Mouse (Mus musculus): ENCODE measurements at regions not wholly inside any gene's neighbourhood (a gene's known extent, or its start where the extent isn't known, plus 50 kb on each side); places are given as distances from the start of the nearest gene placed in this dataset.

- no peak for DNase-seq (ENCODE audit: extremely low spot score in 1 of 2, low spot score in 1 of 2)
Measured at GRCm38 (mm10) chr12:54333632-54334321, 130.1 kb upstream of the Egln3 start.

GRCm38 (mm10) chr12:54327483-54327882 lies 123.8 kb upstream of the Egln3 start:
- peak in 1 of 2 experiments; percentile 35 for DNase-seq (ENCODE audit: extremely low spot score in 1 of 2, low spot score in 1 of 2)

- DNase-seq (ENCODE audit: extremely low spot score in 1 of 2, low spot score in 1 of 2) = no peak
Measured at GRCm38 (mm10) chr12:54326571-54326970, 122.9 kb upstream of the Egln3 start.

- no peak for DNase-seq (ENCODE audit: extremely low spot score in 1 of 2, low spot score in 1 of 2)
Measured at GRCm38 (mm10) chr12:54320533-54320932, 116.9 kb upstream of the Egln3 start.

GRCm38 (mm10) chr12:54316980-54317471 lies 113.4 kb upstream of the Egln3 start:
- no peak for DNase-seq (ENCODE audit: extremely low spot score in 1 of 2, low spot score in 1 of 2)

- DNase-seq (ENCODE audit: extremely low spot score in 1 of 2, low spot score in 1 of 2) = no peak
Measured at GRCm38 (mm10) chr12:54316066-54316567, 112.5 kb upstream of the Egln3 start.

- DNase-seq (ENCODE audit: extremely low spot score in 1 of 2, low spot score in 1 of 2) = no peak
Measured at GRCm38 (mm10) chr12:54314153-54314552, 110.5 kb upstream of the Egln3 start.

- peak in 1 of 2 experiments; percentile 62 for DNase-seq (ENCODE audit: extremely low spot score in 1 of 2, low spot score in 1 of 2)
Measured at GRCm38 (mm10) chr12:54313211-54313845, 109.7 kb upstream of the Egln3 start.

GRCm38 (mm10) chr12:54312522-54313210 lies 109.0 kb upstream of the Egln3 start:
- no peak for DNase-seq (ENCODE audit: extremely low spot score in 1 of 2, low spot score in 1 of 2)

- DNase-seq (ENCODE audit: extremely low spot score in 1 of 2, low spot score in 1 of 2) = no peak
Measured at GRCm38 (mm10) chr12:54311896-54312521, 108.3 kb upstream of the Egln3 start.

- DNase-seq (ENCODE audit: extremely low spot score in 1 of 2, low spot score in 1 of 2) = no peak
Measured at GRCm38 (mm10) chr12:54309874-54310273, 106.2 kb upstream of the Egln3 start.

- DNase-seq (ENCODE audit: extremely low spot score in 1 of 2, low spot score in 1 of 2) = no peak
Measured at GRCm38 (mm10) chr12:54309219-54309618, 105.6 kb upstream of the Egln3 start.

- DNase-seq (ENCODE audit: extremely low spot score in 1 of 2, low spot score in 1 of 2) = no peak
Measured at GRCm38 (mm10) chr12:54305135-54305630, 101.5 kb upstream of the Egln3 start.

- DNase-seq (ENCODE audit: extremely low spot score in 1 of 2, low spot score in 1 of 2) = no peak
Measured at GRCm38 (mm10) chr12:54303746-54304145, 100.1 kb upstream of the Egln3 start.

GRCm38 (mm10) chr12:54299506-54299905 lies 95.8 kb upstream of the Egln3 start:
- DNase-seq (ENCODE audit: extremely low spot score in 1 of 2, low spot score in 1 of 2) = no peak

GRCm38 (mm10) chr12:54293248-54293647 lies 89.6 kb upstream of the Egln3 start:
- no peak for DNase-seq (ENCODE audit: extremely low spot score in 1 of 2, low spot score in 1 of 2)

- DNase-seq (ENCODE audit: extremely low spot score in 1 of 2, low spot score in 1 of 2) = no peak
Measured at GRCm38 (mm10) chr12:54290311-54290710, 86.7 kb upstream of the Egln3 start.

GRCm38 (mm10) chr12:54288747-54289146 lies 85.1 kb upstream of the Egln3 start:
- no peak for DNase-seq (ENCODE audit: extremely low spot score in 1 of 2, low spot score in 1 of 2)

GRCm38 (mm10) chr12:54288041-54288502 lies 84.4 kb upstream of the Egln3 start:
- no peak for DNase-seq (ENCODE audit: extremely low spot score in 1 of 2, low spot score in 1 of 2)
